ENCODE assay signal across 16 mouse cellular contexts in genomic region chr7:89311555-89311954, GRCm38 (mm10).
DNase-seq lines count a peak whose midpoint lies in the region; ATAC-seq and TF ChIP-seq lines count a peak whose summit lies in the region.
"Had no signal": no experiment of that assay in that cellular context is flagged by ENCODE, and none has a peak within 500 bp of the region (broad histone marks: within the 10 kb centered on the region; RNA-seq: fewer than 3 reads in every experiment).

No protein-coding gene starts in this region.

- H3K9me3 ChIP-seq in liver, embryonic 14.5 days (ENCODE audit: control insufficient read depth, low read length), result no peaks in the 10 kb centered on the region
- no peaks in the 10 kb centered on the region for H3K9me3 ChIP-seq in liver, embryonic 11.5 days (ENCODE audit: control insufficient read depth, low read length)
- no peaks in the 10 kb centered on the region for H3K9me3 ChIP-seq in E14TG2a.4 (ENCODE audit: low read length)
- H3K9me3 ChIP-seq: embryonic facial prominence, embryonic 15.5 days; liver, embryonic 15.5 days had no signal

- 71% methylated on average over 1 of the region's 1 CpGs for WGBS in liver, embryonic 14.5 days (ENCODE audit: insufficient replicate concordance)
- WGBS in liver, embryonic 11.5 days, result 91% methylated on average over 1 of the region's 1 CpGs

- no peak overlapping the region for H3K4me3 ChIP-seq in liver, embryonic 14.5 days (ENCODE audit: insufficient read depth in 1 of 2, low read depth in 2 of 2, low read length in 2 of 2)
- H3K4me3 ChIP-seq in liver, embryonic 11.5 days (ENCODE audit: low read depth, low read length), result no peak overlapping the region
- H3K4me3 ChIP-seq in E14TG2a.4 (replicated peaks; ENCODE audit: low read length), result no peak overlapping the region
- no peak overlapping the region for H3K4me3 ChIP-seq in embryonic fibroblast, embryonic 13.5 days (ENCODE audit: insufficient read depth, low read length)
- H3K4me3 ChIP-seq: embryonic facial prominence, embryonic 15.5 days; heart, embryonic 10.5 days; liver, embryonic 15.5 days; midbrain, embryonic 13.5 days had no signal

- intact Hi-C loops in heart, postnatal 10 days (cut with DNase I), result no loop called here

- H3K36me3 ChIP-seq in liver, embryonic 14.5 days (replicated peaks; ENCODE audit: control insufficient read depth, insufficient read depth, low read depth), result no peaks in the 10 kb centered on the region
- peaks cover 3% of the 10 kb centered on the region; the same call in 1 of the 2 replicates for H3K36me3 ChIP-seq in liver, embryonic 11.5 days (ENCODE audit: control insufficient read depth, insufficient read depth, low read length)
- 0 out of 2 replicates have a peak, but pooled peaks cover 3% of the 10 kb centered on the region for H3K36me3 ChIP-seq in E14TG2a.4 (ENCODE audit: insufficient read depth, low read length)
- H3K36me3 ChIP-seq: midbrain, embryonic 13.5 days had no signal

- H3K27ac ChIP-seq in liver, embryonic 14.5 days, result no peak overlapping the region
- no peak overlapping the region for H3K27ac ChIP-seq in liver, embryonic 11.5 days (ENCODE audit: low read depth, low read length)
- no peak overlapping the region for H3K27ac ChIP-seq in embryonic fibroblast, embryonic 13.5 days (ENCODE audit: insufficient read depth, low read length)
- H3K27ac ChIP-seq: embryonic facial prominence, embryonic 15.5 days; heart, embryonic 10.5 days; liver, embryonic 15.5 days; macrophage; midbrain, embryonic 13.5 days had no signal

- peak; percentile 29; the same call in 1 of the 2 replicates for TF ChIP-seq CTCF in liver, embryonic 14.5 days (IDR thresholded peaks at IDR 0.05; ENCODE audit: low read depth)
- TF ChIP-seq CTCF in E14TG2a.4 (conservative IDR thresholded peaks at IDR 0.05; ENCODE audit: low read length), result peak; percentile 85
- 0 out of 2 replicates have a peak, but pooled peaks have one; percentile 3 for TF ChIP-seq CTCF in embryonic fibroblast, embryonic 13.5 days (IDR thresholded peaks at IDR 0.05; ENCODE audit: borderline replicate concordance, insufficient read depth, low read length)

- TF ChIP-seq POLR2A in embryonic fibroblast, embryonic 13.5 days (IDR thresholded peaks at IDR 0.05; ENCODE audit: low read depth, low read length), result no peak

- H3K4me2 ChIP-seq in liver, embryonic 14.5 days (ENCODE audit: low read depth), result no peak overlapping the region
- H3K4me2 ChIP-seq in liver, embryonic 11.5 days, result no peak overlapping the region
- H3K4me2 ChIP-seq: embryonic facial prominence, embryonic 15.5 days; liver, embryonic 15.5 days; midbrain, embryonic 13.5 days had no signal

- DNase-seq in heart, adult 11 months, result peak; percentile 44
- DNase-seq in heart, postnatal 10 days, result no peak
- no peak for DNase-seq in liver, embryonic 14.5 days (ENCODE audit: low read depth in 3 of 3, low spot score in 3 of 3)
- DNase-seq in liver, embryonic 11.5 days (ENCODE audit: low spot score), result no peak
- no peak for DNase-seq in cerebellum, postnatal 14 days
- DNase-seq: adrenal gland, postnatal 10 days; cerebellum, adult 8-10 months; gastrocnemius, postnatal 10 days had no signal

- no peak overlapping the region for H3K9ac ChIP-seq in liver, embryonic 14.5 days (replicated peaks)
- no peak overlapping the region for H3K9ac ChIP-seq in liver, embryonic 11.5 days (ENCODE audit: low read depth, low read length)
- H3K9ac ChIP-seq: embryonic facial prominence, embryonic 15.5 days; liver, embryonic 15.5 days; midbrain, embryonic 13.5 days had no signal

- TF ChIP-seq EP300 in liver, embryonic 14.5 days (IDR thresholded peaks at IDR 0.05; ENCODE audit: low read depth), result no peak

- H3K4me1 ChIP-seq in liver, embryonic 14.5 days (replicated peaks; ENCODE audit: control insufficient read depth in 2 of 2, insufficient read depth in 2 of 2, low read length in 1 of 2), result peaks cover 0 to 4% of the 10 kb centered on the region in 2 experiments; a peak in 3 of 4 replicates
- H3K4me1 ChIP-seq in liver, embryonic 11.5 days (replicated peaks; ENCODE audit: control insufficient read depth, insufficient read depth, low read length), result peaks cover 4% of the 10 kb centered on the region; the same call in 1 of the 2 replicates
- H3K4me1 ChIP-seq in E14TG2a.4 (replicated peaks; ENCODE audit: low read depth, low read length), result peaks cover 52% of the 10 kb centered on the region
- no peaks in the 10 kb centered on the region for H3K4me1 ChIP-seq in embryonic fibroblast, embryonic 13.5 days (ENCODE audit: control insufficient read depth, insufficient read depth, low read length)
- H3K4me1 ChIP-seq: embryonic facial prominence, embryonic 15.5 days; midbrain, embryonic 13.5 days had no signal

- no peaks in the 10 kb centered on the region for H3K27me3 ChIP-seq in liver, embryonic 14.5 days (ENCODE audit: control insufficient read depth, insufficient read depth, low read length)
- H3K27me3 ChIP-seq in liver, embryonic 11.5 days (replicated peaks; ENCODE audit: control insufficient read depth, insufficient read depth, low read length), result no peaks in the 10 kb centered on the region
- H3K27me3 ChIP-seq in E14TG2a.4 (ENCODE audit: insufficient read depth, low read length), result no peaks in the 10 kb centered on the region
- H3K27me3 ChIP-seq: embryonic facial prominence, embryonic 15.5 days; liver, embryonic 15.5 days; midbrain, embryonic 13.5 days had no signal

- no peak for ATAC-seq in liver, embryonic 14.5 days (ENCODE audit: insufficient read depth)
- no peak for ATAC-seq in liver, embryonic 11.5 days (replicated peaks; ENCODE audit: low FRiP score)
- ATAC-seq: forebrain, embryonic 14.5 days; midbrain, embryonic 13.5 days had no signal

Comparison
In these comparisons a context has a peak if more than half of its experiments do, and no peak if none do; other contexts are left out.
1. CTCF ChIP-seq: peak in every context shown above with its lines; median percentile 85 in E14TG2a.4; 29 in liver, embryonic 14.5 days; 3 in embryonic fibroblast, embryonic 13.5 days.